Mouse (Mus musculus): ENCODE results near the gene Rexo5. TPM values are rescaled to one million over a fixed set of nuclear protein-coding genes. Genes with fewer than 3 reads are reported as not detected.
A peak's percentile ranks its signal among the peaks of the same experiment; 100 is the strongest.

The Rexo5 gene
- total RNA-seq (2021) = 1 to 10 TPM; 2.3 TPM
- long read RNA-seq, experiment 1, partial matches to known transcripts = 0 of 1 reads
- long read RNA-seq, experiment 1, other reads (novel, unspliced or antisense) = 1 of 1 reads
- long read RNA-seq, experiment 2 = 0 reads

GRCm38 (mm10) chr7:119793586-119794250 is at the start of gene Rexo5, which contains the start of gene Eri2:
Gene Rexo5, plus strand, starts transcription at chr7:119794006.
Gene Eri2, minus strand, starts transcription at chr7:119794058.
- DNase-seq (ENCODE audit: low spot score in 2 of 2) = peak; percentile 73 to 80

- no peak for DNase-seq (ENCODE audit: low spot score in 2 of 2)
Measured at GRCm38 (mm10) chr7:119744321-119744720, 49.5 kb upstream of the Rexo5 start.

GRCm38 (mm10) chr7:119745869-119746268 is 47.9 kb upstream of the Rexo5 start:
- DNase-seq (ENCODE audit: low spot score in 2 of 2) = no peak

GRCm38 (mm10) chr7:119748761-119749160 is 45.0 kb upstream of the Rexo5 start:
- DNase-seq (ENCODE audit: low spot score in 2 of 2) = no peak

- DNase-seq (ENCODE audit: low spot score in 2 of 2) = no peak
Measured at GRCm38 (mm10) chr7:119749942-119750341, 43.9 kb upstream of the Rexo5 start.

- DNase-seq (ENCODE audit: low spot score in 2 of 2) = no peak
Measured at GRCm38 (mm10) chr7:119753696-119754095, 40.1 kb upstream of the Rexo5 start.

- no peak for DNase-seq (ENCODE audit: low spot score in 2 of 2)
Measured at GRCm38 (mm10) chr7:119760527-119760951, 33.3 kb upstream of the Rexo5 start, which contains the start of gene Acsm3. Gene Acsm3, plus strand, starts transcription at chr7:119760923.

- no peak for DNase-seq (ENCODE audit: low spot score in 2 of 2)
Measured at GRCm38 (mm10) chr7:119762166-119762697, 31.6 kb upstream of the Rexo5 start.

GRCm38 (mm10) chr7:119764377-119764776 is 29.4 kb upstream of the Rexo5 start:
- DNase-seq (ENCODE audit: low spot score in 2 of 2) = no peak

GRCm38 (mm10) chr7:119766996-119767395 is 26.8 kb upstream of the Rexo5 start:
- DNase-seq (ENCODE audit: low spot score in 2 of 2) = no peak

GRCm38 (mm10) chr7:119769895-119770294 is 23.9 kb upstream of the Rexo5 start:
- no peak for DNase-seq (ENCODE audit: low spot score in 2 of 2)

- no peak for DNase-seq (ENCODE audit: low spot score in 2 of 2)
Measured at GRCm38 (mm10) chr7:119783453-119783852, 10.4 kb upstream of the Rexo5 start.

GRCm38 (mm10) chr7:119784908-119785307 is 8.9 kb upstream of the Rexo5 start:
- no peak for DNase-seq (ENCODE audit: low spot score in 2 of 2)

GRCm38 (mm10) chr7:119789024-119789423 is 4.8 kb upstream of the Rexo5 start:
- DNase-seq (ENCODE audit: low spot score in 2 of 2) = no peak

GRCm38 (mm10) chr7:119794251-119794638 is 439 bp downstream of the Rexo5 start:
- DNase-seq (ENCODE audit: low spot score in 2 of 2) = no peak

GRCm38 (mm10) chr7:119795311-119795710 is 1.5 kb downstream of the Rexo5 start:
- no peak for DNase-seq (ENCODE audit: low spot score in 2 of 2)

GRCm38 (mm10) chr7:119800488-119800887 is 6.7 kb downstream of the Rexo5 start:
- no peak for DNase-seq (ENCODE audit: low spot score in 2 of 2)

- DNase-seq (ENCODE audit: low spot score in 2 of 2) = no peak
Measured at GRCm38 (mm10) chr7:119800991-119801390, 7.2 kb downstream of the Rexo5 start.

- DNase-seq (ENCODE audit: low spot score in 2 of 2) = no peak
Measured at GRCm38 (mm10) chr7:119807396-119807795, 13.6 kb downstream of the Rexo5 start.

- no peak for DNase-seq (ENCODE audit: low spot score in 2 of 2)
Measured at GRCm38 (mm10) chr7:119808723-119809122, 14.9 kb downstream of the Rexo5 start.

GRCm38 (mm10) chr7:119835371-119835770 is 41.6 kb downstream of the Rexo5 start:
- no peak for DNase-seq (ENCODE audit: low spot score in 2 of 2)

- no peak for DNase-seq (ENCODE audit: low spot score in 2 of 2)
Measured at GRCm38 (mm10) chr7:119835996-119836777, 42.4 kb downstream of the Rexo5 start.

All from left cerebral cortex, adult 18-20 months (tissue).